Mouse (Mus musculus): Measurements from ENCODE around the gene Mpzl2.

Gene Mpzl2

GRCm38 (mm10) chr9:45085741-45086690 lies 46.4 kb downstream of the Mpzl2 start:
- DNase-seq (ENCODE audit: low spot score): no peak

- no peak for DNase-seq (ENCODE audit: low spot score)
These were observed 48.4 kb downstream of the Mpzl2 start for GRCm38 (mm10) chr9:45088040-45088439.

- no peak for DNase-seq (ENCODE audit: low spot score)
These were observed 51.2 kb downstream of the Mpzl2 start for GRCm38 (mm10) chr9:45090811-45091210.

GRCm38 (mm10) chr9:45092641-45093040 lies 53.0 kb downstream of the Mpzl2 start:
- no peak for DNase-seq (ENCODE audit: low spot score)

- no peak for DNase-seq (ENCODE audit: low spot score)
These were observed 55.7 kb downstream of the Mpzl2 start for GRCm38 (mm10) chr9:45095149-45095937.

- DNase-seq (ENCODE audit: low spot score): no peak
These were observed 58.3 kb downstream of the Mpzl2 start for GRCm38 (mm10) chr9:45097877-45098276.

- no peak for DNase-seq (ENCODE audit: low spot score)
These were observed 58.8 kb downstream of the Mpzl2 start for GRCm38 (mm10) chr9:45098426-45098825.

- DNase-seq (ENCODE audit: low spot score): no peak
These were observed 62.9 kb downstream of the Mpzl2 start for GRCm38 (mm10) chr9:45102528-45102927.

GRCm38 (mm10) chr9:45103211-45103979 lies 63.8 kb downstream of the Mpzl2 start:
- DNase-seq (ENCODE audit: low spot score): no peak

Measured in ovary, adult 18-20 months (tissue).